Mouse (Mus musculus): Measurements from ENCODE around the gene Cks2.
"Not testable (repeated sequence)": the region's sequence is repeated elsewhere in the genome, so short reads cannot be mapped to it uniquely, and the experiment has no call there.

Cks2 gene

GRCm38 (mm10) chr13:51644829-51645789 lies at the start of gene Cks2:
TSS of gene Cks2 (plus strand) at chr13:51645232.
- CTCF ChIA-PET = no interaction called here

GRCm38 (mm10) chr13:51595404-51595803 lies 49.6 kb upstream of the Cks2 start:
- CTCF ChIA-PET = no interaction called here

- CTCF ChIA-PET = no interaction called here
These were observed 47.0 kb upstream of the Cks2 start for GRCm38 (mm10) chr13:51598063-51598462.

- CTCF ChIA-PET = no interaction called here
These were observed 44.9 kb upstream of the Cks2 start for GRCm38 (mm10) chr13:51600169-51600568.

- CTCF ChIA-PET = no interaction called here
These were observed 42.3 kb upstream of the Cks2 start for GRCm38 (mm10) chr13:51602764-51603163.

GRCm38 (mm10) chr13:51603221-51603893 lies 41.7 kb upstream of the Cks2 start:
- CTCF ChIA-PET = no interaction called here

- CTCF ChIA-PET = no interaction called here
These were observed 41.2 kb upstream of the Cks2 start for GRCm38 (mm10) chr13:51603894-51604244.

- CTCF ChIA-PET = no interaction called here
These were observed 35.8 kb upstream of the Cks2 start for GRCm38 (mm10) chr13:51609231-51609630.

GRCm38 (mm10) chr13:51611060-51611459 lies 34.0 kb upstream of the Cks2 start:
- CTCF ChIA-PET = interaction anchor here (0.6 to 0.7 kb wide), 2 partner anchors 78 to 203 kb away, joined by 3 to 10 read pairs; no protein-coding TSS in a partner anchor

- CTCF ChIA-PET = interaction anchor here (0.6 to 0.7 kb wide), 4 partner anchors 78 to 296 kb away, joined by 3 to 10 read pairs (median 4); no protein-coding TSS in a partner anchor
These were observed 33.5 kb upstream of the Cks2 start for GRCm38 (mm10) chr13:51611500-51611899.

- CTCF ChIA-PET = no interaction called here
These were observed 29.2 kb upstream of the Cks2 start for GRCm38 (mm10) chr13:51615815-51616214.

GRCm38 (mm10) chr13:51616417-51617044 lies 28.5 kb upstream of the Cks2 start:
- CTCF ChIA-PET = interaction anchor here (0.6 to 1.0 kb wide), 2 partner anchors 667 to 677 kb away, joined by 4 to 6 read pairs; no protein-coding TSS in a partner anchor

GRCm38 (mm10) chr13:51617306-51617705 lies 27.7 kb upstream of the Cks2 start:
- CTCF ChIA-PET = interaction anchor here (0.6 to 1.0 kb wide), 4 partner anchors 66 to 922 kb away, joined by 3 to 13 read pairs (median 5); no protein-coding TSS in a partner anchor

- CTCF ChIA-PET = interaction anchor here (0.7 kb wide), 2 partner anchors 65 to 921 kb away, joined by 3 to 13 read pairs; no protein-coding TSS in a partner anchor
These were observed 27.2 kb upstream of the Cks2 start for GRCm38 (mm10) chr13:51617861-51618260.

- CTCF ChIA-PET = no interaction called here
These were observed 26.4 kb upstream of the Cks2 start for GRCm38 (mm10) chr13:51618602-51619001.

- CTCF ChIA-PET = no interaction called here
These were observed 22.4 kb upstream of the Cks2 start for GRCm38 (mm10) chr13:51622626-51623025.

GRCm38 (mm10) chr13:51623678-51624077 lies 21.4 kb upstream of the Cks2 start:
- CTCF ChIA-PET = no interaction called here

- CTCF ChIA-PET = no interaction called here
These were observed 16.7 kb upstream of the Cks2 start for GRCm38 (mm10) chr13:51628273-51628848.

- CTCF ChIA-PET = no interaction called here
These were observed 13.6 kb upstream of the Cks2 start for GRCm38 (mm10) chr13:51631354-51631992.

GRCm38 (mm10) chr13:51632560-51633218 lies 12.3 kb upstream of the Cks2 start:
- CTCF ChIA-PET = no interaction called here

- CTCF ChIA-PET = not testable (repeated sequence)
These were observed 9.6 kb upstream of the Cks2 start for GRCm38 (mm10) chr13:51635384-51635783.
